Mouse (Mus musculus) liver, embryonic 14.5 days (tissue): ENCODE measurements at regions not wholly inside any gene's neighbourhood (a gene's known extent, or its start where the extent isn't known, plus 50 kb on each side); places are given as distances from the start of the nearest gene placed in this dataset.

Source experiments
- CTCF ChIP-seq: IDR thresholded peaks from 2 replicates; pipeline ENCODE4 v1.5.1; 2016; ENCODE audit warnings: antibody characterized with exemption, low read depth, control low read depth
- EP300 ChIP-seq: IDR thresholded peaks from 2 replicates; pipeline ENCODE4 v1.6.1; 2016; ENCODE audit warnings: antibody characterized with exemption, low read depth

- TF ChIP-seq CTCF (no peak), EP300 (no peak)
These were observed 1705.3 kb upstream of the Gm7489 start for GRCm38 (mm10) chr15:52179379-52179778.
